Mouse (Mus musculus) lung, postnatal 0 days (tissue): Measurements from ENCODE around the gene Capn7.

Experiments used
- CTCF ChIP-seq: IDR thresholded peaks from 2 replicates; pipeline ENCODE4 v1.5.1; 2016; ENCODE audit warnings: antibody characterized with exemption, mild to moderate bottlenecking
- EP300 ChIP-seq: IDR thresholded peaks from 2 replicates; pipeline ENCODE4 v1.6.1; 2016; ENCODE audit warnings: antibody characterized with exemption, mild to moderate bottlenecking, control low read depth

DNA sequence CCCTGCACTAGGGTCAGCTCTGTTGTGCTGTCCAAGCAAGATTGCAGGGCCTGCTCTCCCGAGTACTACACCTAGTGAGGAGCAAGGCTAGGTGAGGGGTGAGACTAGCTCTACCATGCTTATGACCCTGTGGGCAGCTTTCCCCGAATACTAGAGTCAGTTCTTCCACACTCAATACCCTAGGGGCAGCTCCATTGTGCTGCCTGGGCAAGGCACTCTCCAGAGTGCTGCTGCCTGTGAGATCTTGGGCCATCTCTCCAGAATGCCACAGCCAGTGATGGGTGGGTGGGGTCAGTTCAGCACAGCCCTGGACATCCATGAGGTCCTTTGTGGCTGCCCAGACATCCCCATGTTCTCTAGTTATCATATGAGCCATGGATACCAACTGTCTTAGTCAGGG lies 6.7 kb upstream of the Capn7 start:
- TF ChIP-seq CTCF (no peak), EP300 (no peak)
